Mouse (Mus musculus) hindbrain, embryonic 14.5 days (tissue): Measurements from ENCODE around the gene Sucnr1. TPM values are rescaled to one million over a fixed set of nuclear protein-coding genes. Genes with fewer than 3 reads are reported as not detected.

Experiments used
- ATAC-seq: fragments of 200-750 bp; cut with Nextera tagmentation; 2 replicates; pipeline ENCODE4 v1.8.0; 2017; ENCODE audit warnings: moderate number of reproducible peaks, mild to moderate bottlenecking, moderate TSS enrichment, moderate library complexity; ENCODE audit not compliant: low FRiP score
- DNase-seq: peaks from one replicate; pipeline ENCODE4 v3.0.0-alpha.2; 2015; ENCODE audit warnings: low spot score
- H3K27ac ChIP-seq: fragments of 300-500 bp; sonication (generic); 2 replicates; pipeline ENCODE4 v1.5.1; 2014; ENCODE audit warnings: mild to moderate bottlenecking, moderate library complexity
- H3K27me3 ChIP-seq: fragments of 300-500 bp; sonication (generic); 2 replicates; pipeline ENCODE4 v1.6.1; 2014; ENCODE audit warnings: mild to moderate bottlenecking, low read length, mixed read lengths; ENCODE audit not compliant: control insufficient read depth, insufficient read depth
- H3K36me3 ChIP-seq: fragments of 300-500 bp; sonication (generic); replicated peaks from 2 replicates; pipeline ENCODE4 v1.6.1; 2014; ENCODE audit not compliant: control insufficient read depth, insufficient read depth
- H3K4me1 ChIP-seq: fragments of 300-500 bp; sonication (generic); replicated peaks from 2 replicates; pipeline ENCODE4 v1.6.1; 2014; ENCODE audit warnings: antibody characterized with exemption, low read length, mixed read lengths; ENCODE audit not compliant: control insufficient read depth, insufficient read depth
- H3K4me2 ChIP-seq: fragments of 300-500 bp; sonication (generic); replicated peaks from 2 replicates; pipeline ENCODE4 v1.6.1; 2014; ENCODE audit warnings: mild to moderate bottlenecking, moderate library complexity
- H3K4me3 ChIP-seq: fragments of 300-500 bp; sonication (generic); replicated peaks from 2 replicates; pipeline ENCODE4 v1.5.1; 2014; ENCODE audit warnings: mild to moderate bottlenecking, low read length
- H3K9ac ChIP-seq: fragments of 300-500 bp; sonication (generic); 2 replicates; pipeline ENCODE4 v1.6.1; 2014
- H3K9me3 ChIP-seq: fragments of 300-500 bp; sonication (generic); 2 replicates; pipeline ENCODE4 v1.6.1; 2016; ENCODE audit warnings: low read length; ENCODE audit not compliant: control insufficient read depth
- WGBS: fragments of 180-500 bp; shearing (Covaris S2); extraction: QIAGEN DNeasy Blood & Tissue Kit; methylation state at CpG from one replicate; pipeline ENCODE4 v1.1.7; 2014; 5-methylcytosine and 5-hydroxymethylcytosine counted together
- polyA plus RNA-seq: library from polyadenylated mRNA; unstranded; fragments of >200 nt; fragmentation: Nextera tagmentation; extraction: Ambion mirVana; gene quantifications from 2 replicates; pipeline ENCODE4 v1.2.1, GENCODE M21; 2014

Gene Sucnr1
- polyA plus RNA-seq, 1 experiment from 2014 or later: not detected

DNA sequence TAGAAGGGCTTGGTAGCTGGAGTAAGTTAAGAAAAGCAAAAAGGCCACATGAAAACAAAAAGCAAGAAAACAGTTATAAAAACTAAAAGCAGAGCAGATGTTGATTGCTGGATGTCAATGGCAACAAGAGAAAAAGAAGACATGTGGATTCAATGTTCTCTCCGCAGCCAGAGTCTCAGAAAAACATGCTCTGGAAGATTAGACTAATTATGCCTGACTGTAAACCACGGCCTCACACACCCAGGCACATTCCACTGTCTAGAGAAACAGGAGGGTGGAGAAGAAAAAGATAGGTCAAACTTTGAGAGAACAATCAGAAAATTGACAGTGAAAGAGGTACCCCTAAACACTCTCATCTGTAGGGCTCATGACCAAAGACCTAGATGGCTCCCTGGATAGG lies 54.1 kb downstream of the Sucnr1 start:
- ATAC-seq (no peak), DNase-seq (no peak)
- no peaks in the 10 kb centered on the region for H3K36me3 ChIP-seq
- WGBS: 65% methylated on average over 2 of the region's 2 CpGs
- no peak overlapping the region for H3K4me2 ChIP-seq
- no peaks in the 10 kb centered on the region for H3K4me1 ChIP-seq
- H3K27me3 ChIP-seq: no peaks in the 10 kb centered on the region
- H3K4me3 ChIP-seq: no peak overlapping the region
- H3K27ac ChIP-seq: no peak overlapping the region
- no peak overlapping the region for H3K9ac ChIP-seq
- H3K9me3 ChIP-seq: no peaks in the 10 kb centered on the region

Other genes with a start within 250 kb of the Sucnr1 start
- not detected in 2 replicates for gene Gm8298, start 220.8 kb upstream of the Sucnr1 start, polyA plus RNA-seq
- gene C130079G13Rik, start 156.7 kb upstream of the Sucnr1 start, polyA plus RNA-seq: not detected in 2 replicates
- gene Aadacl2, start 75.1 kb upstream of the Sucnr1 start, polyA plus RNA-seq: not detected in 2 replicates
- gene Aadac, start 56.2 kb upstream of the Sucnr1 start, polyA plus RNA-seq: not detected in 2 replicates